Mouse (Mus musculus): ENCODE results near the gene Foxa3. TPM values are rescaled to one million over a fixed set of nuclear protein-coding genes. Genes with fewer than 3 reads are reported as not detected.

The Foxa3 gene
- total and polyA plus RNA-seq, 3 experiments, result not detected

GRCm38 (mm10) chr7:19051161-19051560 is 27.8 kb upstream of the Foxa3 start:
- H3K9me3 ChIP-seq (replicated peaks), result no peaks in the 10 kb centered on the region
- no peaks in the 10 kb centered on the region for H3K4me1 ChIP-seq (ENCODE audit: insufficient read depth, low read depth, low read length)
- no peak for TF ChIP-seq GATA2 (IDR thresholded peaks at IDR 0.05; ENCODE audit: borderline replicate concordance, low read depth, low read length)
- TF ChIP-seq CTCF (IDR thresholded peaks at IDR 0.05; ENCODE audit: low read depth, low read length), result no peak
- TF ChIP-seq POLR2AphosphoS5 (IDR thresholded peaks at IDR 0.05; ENCODE audit: insufficient replicate concordance, low read depth, low read length), result no peak
- TF ChIP-seq TAL1 (conservative IDR thresholded peaks at IDR 0.05; ENCODE audit: low read depth, low read length), result no peak
- no peak for TF ChIP-seq GATA1 (IDR thresholded peaks at IDR 0.05; ENCODE audit: borderline replicate concordance, low read length)
- H3K4me3 ChIP-seq (ENCODE audit: low read depth, low read length), result no peak overlapping the region
- no peak for DNase-seq (ENCODE audit: low spot score)
- no peaks in the 10 kb centered on the region for H3K27me3 ChIP-seq (ENCODE audit: insufficient read depth, low read length)
- peaks cover 100% of the 10 kb centered on the region for H3K36me3 ChIP-seq (replicated peaks)
- no peak for ATAC-seq (ENCODE audit: extremely low read depth, insufficient number of reproducible peaks, low FRiP score, poor library complexity, severe bottlenecking)

GRCm38 (mm10) chr7:19050172-19050571 is 26.8 kb upstream of the Foxa3 start:
- TF ChIP-seq GATA2 (IDR thresholded peaks at IDR 0.05; ENCODE audit: borderline replicate concordance, low read depth, low read length), result no peak
- TF ChIP-seq POLR2AphosphoS5 (IDR thresholded peaks at IDR 0.05; ENCODE audit: insufficient replicate concordance, low read depth, low read length), result no peak
- TF ChIP-seq TAL1 (conservative IDR thresholded peaks at IDR 0.05; ENCODE audit: low read depth, low read length), result no peak
- TF ChIP-seq GATA1 (IDR thresholded peaks at IDR 0.05; ENCODE audit: borderline replicate concordance, low read length), result no peak
- TF ChIP-seq CTCF (IDR thresholded peaks at IDR 0.05; ENCODE audit: low read depth, low read length), result no peak
- H3K4me3 ChIP-seq (ENCODE audit: low read depth, low read length), result no peak overlapping the region
- H3K27me3 ChIP-seq (ENCODE audit: insufficient read depth, low read length), result no peaks in the 10 kb centered on the region
- DNase-seq (ENCODE audit: low spot score) (no peak), ATAC-seq (ENCODE audit: extremely low read depth, insufficient number of reproducible peaks, low FRiP score, poor library complexity, severe bottlenecking) (no peak)
- H3K4me1 ChIP-seq (ENCODE audit: insufficient read depth, low read depth, low read length), result no peaks in the 10 kb centered on the region
- peaks cover 100% of the 10 kb centered on the region for H3K36me3 ChIP-seq (replicated peaks)
- no peaks in the 10 kb centered on the region for H3K9me3 ChIP-seq (replicated peaks)

- TF ChIP-seq GATA2 (IDR thresholded peaks at IDR 0.05; ENCODE audit: borderline replicate concordance, low read depth, low read length) (no peak), CTCF (IDR thresholded peaks at IDR 0.05; ENCODE audit: low read depth, low read length) (no peak), TAL1 (conservative IDR thresholded peaks at IDR 0.05; ENCODE audit: low read depth, low read length) (no peak), GATA1 (IDR thresholded peaks at IDR 0.05; ENCODE audit: borderline replicate concordance, low read length) (no peak), POLR2AphosphoS5 (IDR thresholded peaks at IDR 0.05; ENCODE audit: insufficient replicate concordance, low read depth, low read length) (no peak)
- Histone ChIP-seq H3K27me3 (ENCODE audit: insufficient read depth, low read length) (no peaks in the 10 kb centered on the region), H3K36me3 (replicated peaks) (peaks cover 100% of the 10 kb centered on the region), H3K4me3 (ENCODE audit: low read depth, low read length) (no peak overlapping the region), H3K9me3 (replicated peaks) (no peaks in the 10 kb centered on the region), H3K4me1 (ENCODE audit: insufficient read depth, low read depth, low read length) (no peaks in the 10 kb centered on the region)
- DNase-seq (ENCODE audit: low spot score) (no peak), ATAC-seq (ENCODE audit: extremely low read depth, insufficient number of reproducible peaks, low FRiP score, poor library complexity, severe bottlenecking) (no peak)
These were observed 25.9 kb upstream of the Foxa3 start for GRCm38 (mm10) chr7:19049252-19049651.

GRCm38 (mm10) chr7:19048006-19048527 is 24.7 kb upstream of the Foxa3 start:
- TF ChIP-seq POLR2AphosphoS5 (IDR thresholded peaks at IDR 0.05; ENCODE audit: insufficient replicate concordance, low read depth, low read length), result no peak
- no peak for TF ChIP-seq GATA2 (IDR thresholded peaks at IDR 0.05; ENCODE audit: borderline replicate concordance, low read depth, low read length)
- TF ChIP-seq GATA1 (IDR thresholded peaks at IDR 0.05; ENCODE audit: borderline replicate concordance, low read length), result no peak
- no peak for TF ChIP-seq CTCF (IDR thresholded peaks at IDR 0.05; ENCODE audit: low read depth, low read length)
- DNase-seq (ENCODE audit: low spot score), result no peak
- no peaks in the 10 kb centered on the region for H3K9me3 ChIP-seq (replicated peaks)
- no peak for ATAC-seq (ENCODE audit: extremely low read depth, insufficient number of reproducible peaks, low FRiP score, poor library complexity, severe bottlenecking)
- H3K4me3 ChIP-seq (ENCODE audit: low read depth, low read length), result no peak overlapping the region
- H3K4me1 ChIP-seq (ENCODE audit: insufficient read depth, low read depth, low read length), result no peaks in the 10 kb centered on the region
- no peaks in the 10 kb centered on the region for H3K27me3 ChIP-seq (ENCODE audit: insufficient read depth, low read length)
- H3K36me3 ChIP-seq (replicated peaks), result peaks cover 99% of the 10 kb centered on the region

- no peak for DNase-seq (ENCODE audit: low spot score)
- Histone ChIP-seq H3K4me1 (ENCODE audit: insufficient read depth, low read depth, low read length) (no peaks in the 10 kb centered on the region), H3K9me3 (replicated peaks) (no peaks in the 10 kb centered on the region), H3K4me3 (ENCODE audit: low read depth, low read length) (no peak overlapping the region), H3K36me3 (replicated peaks) (peaks cover 99% of the 10 kb centered on the region), H3K27me3 (ENCODE audit: insufficient read depth, low read length) (no peaks in the 10 kb centered on the region)
- TF ChIP-seq GATA2 (IDR thresholded peaks at IDR 0.05; ENCODE audit: borderline replicate concordance, low read depth, low read length) (no peak), CTCF (IDR thresholded peaks at IDR 0.05; ENCODE audit: low read depth, low read length) (no peak), TAL1 (conservative IDR thresholded peaks at IDR 0.05; ENCODE audit: low read depth, low read length) (no peak), GATA1 (IDR thresholded peaks at IDR 0.05; ENCODE audit: borderline replicate concordance, low read length) (no peak), POLR2AphosphoS5 (IDR thresholded peaks at IDR 0.05; ENCODE audit: insufficient replicate concordance, low read depth, low read length) (no peak)
- ATAC-seq (ENCODE audit: extremely low read depth, insufficient number of reproducible peaks, low FRiP score, poor library complexity, severe bottlenecking), result no peak
These were observed 23.1 kb upstream of the Foxa3 start for GRCm38 (mm10) chr7:19046286-19047069.

GRCm38 (mm10) chr7:19044616-19045015 is 21.3 kb upstream of the Foxa3 start:
- no peaks in the 10 kb centered on the region for H3K4me1 ChIP-seq (ENCODE audit: insufficient read depth, low read depth, low read length)
- no peaks in the 10 kb centered on the region for H3K9me3 ChIP-seq (replicated peaks)
- ATAC-seq (ENCODE audit: extremely low read depth, insufficient number of reproducible peaks, low FRiP score, poor library complexity, severe bottlenecking) (no peak), DNase-seq (ENCODE audit: low spot score) (no peak)
- H3K4me3 ChIP-seq (ENCODE audit: low read depth, low read length), result no peak overlapping the region
- no peaks in the 10 kb centered on the region for H3K27me3 ChIP-seq (ENCODE audit: insufficient read depth, low read length)
- peaks cover 99% of the 10 kb centered on the region for H3K36me3 ChIP-seq (replicated peaks)
- TF ChIP-seq POLR2AphosphoS5 (IDR thresholded peaks at IDR 0.05; ENCODE audit: insufficient replicate concordance, low read depth, low read length), result no peak
- TF ChIP-seq CTCF (IDR thresholded peaks at IDR 0.05; ENCODE audit: low read depth, low read length), result no peak
- no peak for TF ChIP-seq GATA1 (IDR thresholded peaks at IDR 0.05; ENCODE audit: borderline replicate concordance, low read length)
- no peak for TF ChIP-seq TAL1 (conservative IDR thresholded peaks at IDR 0.05; ENCODE audit: low read depth, low read length)
- no peak for TF ChIP-seq GATA2 (IDR thresholded peaks at IDR 0.05; ENCODE audit: borderline replicate concordance, low read depth, low read length)
